Mouse (Mus musculus) lung, embryonic 14.5 days (tissue): Measurements from ENCODE around the gene Gfra1. TPM values are rescaled to one million over a fixed set of nuclear protein-coding genes. Genes with fewer than 3 reads are reported as not detected.

Experiments used
- ATAC-seq: fragments of 200-750 bp; cut with Nextera tagmentation; 2 replicates; pipeline ENCODE4 v1.8.0; 2017; ENCODE audit warnings: mild to moderate bottlenecking, moderate TSS enrichment, moderate library complexity; ENCODE audit not compliant: insufficient read depth
- DNase-seq: peaks from one replicate; pipeline ENCODE4 v3.0.0-alpha.2; 2015
- H3K27ac ChIP-seq: fragments of 300-500 bp; sonication (generic); 2 replicates; pipeline ENCODE4 v1.5.1; 2014; ENCODE audit warnings: low read depth, mild to moderate bottlenecking, moderate library complexity
- H3K27me3 ChIP-seq: fragments of 300-500 bp; sonication (generic); 2 replicates; pipeline ENCODE4 v1.6.1; 2014; ENCODE audit warnings: low read length, control low read depth; ENCODE audit not compliant: insufficient read depth
- H3K36me3 ChIP-seq: fragments of 300-500 bp; sonication (generic); 2 replicates; pipeline ENCODE4 v1.6.1; 2014; ENCODE audit warnings: control low read depth; ENCODE audit not compliant: insufficient read depth
- H3K4me1 ChIP-seq: fragments of 300-500 bp; sonication (generic); 2 replicates; pipeline ENCODE4 v1.6.1; 2014; ENCODE audit warnings: antibody characterized with exemption, control low read depth; ENCODE audit not compliant: insufficient read depth
- H3K4me2 ChIP-seq: fragments of 300-500 bp; sonication (generic); 2 replicates; pipeline ENCODE4 v1.6.1; 2014; ENCODE audit warnings: mild to moderate bottlenecking
- H3K4me3 ChIP-seq: fragments of 300-500 bp; sonication (generic); 2 replicates; pipeline ENCODE4 v1.5.1; 2014; ENCODE audit warnings: low read depth, low read length
- H3K9ac ChIP-seq: fragments of 300-500 bp; sonication (generic); 2 replicates; pipeline ENCODE4 v1.6.1; 2014
- H3K9me3 ChIP-seq: fragments of 300-500 bp; sonication (generic); 2 replicates; pipeline ENCODE4 v1.6.1; 2016; ENCODE audit warnings: low read depth, low read length, control low read depth
- CTCF ChIP-seq: IDR thresholded peaks from 2 replicates; pipeline ENCODE4 v1.5.1; 2016; ENCODE audit warnings: antibody characterized with exemption, low read depth
- WGBS: fragments of 180-500 bp; shearing (Covaris S2); extraction: QIAGEN DNeasy Blood & Tissue Kit; methylation state at CpG from one replicate; pipeline ENCODE4 v1.1.7; 2014; 5-methylcytosine and 5-hydroxymethylcytosine counted together
- polyA plus RNA-seq: library from polyadenylated mRNA; unstranded; fragments of >200 nt; fragmentation: Nextera tagmentation; extraction: Ambion mirVana; gene quantifications from 2 replicates; pipeline ENCODE4 v1.2.1, GENCODE M21; 2014

The Gfra1 gene
- polyA plus RNA-seq, 1 experiment from 2014 or later = 6.7 TPM

DNA sequence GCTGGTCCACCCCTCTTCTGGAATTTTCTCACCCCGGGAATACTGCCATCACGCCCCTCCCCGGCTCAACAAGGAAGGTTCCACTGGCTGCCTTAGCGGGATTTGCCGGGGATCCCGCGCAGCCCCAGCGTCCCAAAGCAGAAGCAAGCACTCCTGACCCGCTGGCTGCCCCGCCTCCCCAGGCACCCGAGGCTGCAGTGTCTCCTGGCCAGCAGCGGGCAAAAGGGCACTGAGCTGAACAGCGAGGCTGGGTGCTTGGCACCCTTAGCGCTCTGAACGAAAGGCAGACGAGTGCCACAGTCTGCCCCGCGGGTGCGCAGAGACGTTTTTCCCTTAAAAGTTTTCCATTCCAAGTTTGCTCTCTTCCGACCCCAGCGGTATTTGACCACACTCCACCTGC lies 2.1 kb downstream of the Gfra1 start:
- H3K9me3 ChIP-seq = no peaks in the 10 kb centered on the region
- ATAC-seq (0 out of 2 replicates have a peak, but pooled peaks have one; percentile 5), DNase-seq (peak; percentile 40)
- peak overlapping the region; percentile 38 for H3K9ac ChIP-seq
- H3K27me3 ChIP-seq = peaks cover 37% of the 10 kb centered on the region
- no peaks in the 10 kb centered on the region for H3K36me3 ChIP-seq
- H3K4me1 ChIP-seq = peaks cover 15% of the 10 kb centered on the region; the same call in 1 of the 2 replicates
- TF ChIP-seq CTCF = no peak
- H3K4me3 ChIP-seq = peak overlapping the region; percentile 49
- WGBS = under 1% methylated on average over 22 of the region's 22 CpGs
- H3K4me2 ChIP-seq = peak overlapping the region; percentile 96
- no peak overlapping the region for H3K27ac ChIP-seq

DNA sequence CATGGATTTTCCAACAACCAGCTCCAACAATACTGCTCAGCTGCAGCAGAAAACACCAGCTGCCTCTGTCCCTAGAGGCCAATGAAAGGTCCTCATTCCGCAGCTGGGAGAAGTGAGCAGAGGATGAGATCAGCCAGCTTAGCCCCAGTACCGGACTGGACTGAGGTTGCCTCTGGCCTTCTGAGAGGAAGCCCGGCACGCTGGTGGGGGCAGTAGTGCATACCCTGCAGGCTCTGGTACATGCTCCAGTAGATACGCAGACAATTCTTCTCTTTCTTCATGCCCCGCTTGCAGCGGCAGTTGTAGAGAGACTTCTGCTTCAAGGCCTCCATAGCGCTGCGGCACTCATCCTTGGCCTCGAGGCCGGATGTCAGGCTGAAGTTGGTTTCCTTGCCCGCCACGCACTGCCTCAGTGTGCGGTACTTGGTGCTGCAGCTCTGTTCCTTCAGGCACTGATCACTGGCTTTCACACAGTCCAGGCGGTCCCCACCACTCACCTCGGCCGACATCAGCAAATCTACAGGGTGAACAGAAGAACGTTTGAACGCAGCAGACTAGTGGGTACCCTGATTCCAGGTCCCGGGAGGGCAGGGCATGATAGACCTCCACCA lies 2.7 kb downstream of the Gfra1 start:
- Histone ChIP-seq H3K4me3 (peak overlapping the region; percentile 49), H3K4me2 (peak overlapping the region; percentile 96), H3K9ac (peak overlapping the region; percentile 38; the same call in 1 of the 2 replicates), H3K27ac (no peak overlapping the region), H3K4me1 (peaks cover 15% of the 10 kb centered on the region; the same call in 1 of the 2 replicates), H3K27me3 (peaks cover 37% of the 10 kb centered on the region), H3K9me3 (no peaks in the 10 kb centered on the region), H3K36me3 (no peaks in the 10 kb centered on the region)
- 0 out of 2 replicates have a peak, but pooled peaks have one; percentile 10 for ATAC-seq
- 10% methylated on average over 20 of the region's 20 CpGs for WGBS
- peak; percentile 20; the same call in 1 of the 2 replicates for TF ChIP-seq CTCF
- peak; percentile 34 for DNase-seq

DNA sequence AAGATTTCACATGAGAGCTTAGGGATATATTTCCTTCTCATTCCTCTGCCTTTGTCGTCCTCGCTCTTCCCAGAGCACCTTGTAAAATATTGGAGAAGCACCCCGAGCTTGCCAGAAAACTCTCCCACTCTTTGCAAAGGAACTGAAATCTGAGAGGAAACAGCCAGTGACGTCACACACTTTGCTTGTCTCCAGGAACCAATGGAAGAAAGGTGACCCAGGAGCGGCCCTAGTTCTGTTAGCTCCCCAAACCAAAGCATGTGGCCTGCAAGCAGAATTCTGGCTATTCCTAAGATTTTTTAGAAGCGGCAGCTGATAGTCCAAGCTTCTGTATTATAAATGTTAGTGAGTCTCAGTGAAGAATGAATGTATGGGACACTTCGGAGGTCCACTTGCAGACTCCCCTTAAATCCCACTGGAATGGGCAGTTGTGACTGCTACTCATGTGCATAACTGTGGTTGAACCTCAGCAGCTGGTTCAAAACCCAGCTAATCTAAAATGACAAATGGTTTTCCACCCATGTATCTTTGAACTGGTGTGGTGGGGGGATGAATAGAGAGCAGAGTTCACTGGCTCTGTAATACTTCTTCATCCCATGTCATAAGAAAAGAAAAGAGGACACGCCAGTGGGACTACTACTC lies 3.4 kb downstream of the Gfra1 start:
- no peak for ATAC-seq
- Histone ChIP-seq H3K4me3 (no peak overlapping the region), H3K4me2 (no peak overlapping the region), H3K27me3 (peaks cover 37% of the 10 kb centered on the region), H3K4me1 (peaks cover 15% of the 10 kb centered on the region; the same call in 1 of the 2 replicates), H3K9me3 (no peaks in the 10 kb centered on the region), H3K9ac (no peak overlapping the region), H3K36me3 (no peaks in the 10 kb centered on the region), H3K27ac (no peak overlapping the region)
- 44% methylated on average over 8 of the region's 8 CpGs for WGBS
- peak; percentile 66 for DNase-seq
- TF ChIP-seq CTCF = no peak

GRCm38 (mm10) chr19:58451323-58451722 lies 4.4 kb downstream of the Gfra1 start:
- no peak overlapping the region for H3K4me2 ChIP-seq
- H3K9ac ChIP-seq = no peak overlapping the region
- H3K9me3 ChIP-seq = no peaks in the 10 kb centered on the region
- H3K27me3 ChIP-seq = peaks cover 37% of the 10 kb centered on the region
- TF ChIP-seq CTCF = no peak
- ATAC-seq (no peak), DNase-seq (no peak)
- H3K4me3 ChIP-seq = no peak overlapping the region
- H3K27ac ChIP-seq = no peak overlapping the region
- H3K4me1 ChIP-seq = peaks cover 14% of the 10 kb centered on the region; the same call in 1 of the 2 replicates
- no peaks in the 10 kb centered on the region for H3K36me3 ChIP-seq
- WGBS = 42% methylated on average over 6 of the region's 6 CpGs

DNA sequence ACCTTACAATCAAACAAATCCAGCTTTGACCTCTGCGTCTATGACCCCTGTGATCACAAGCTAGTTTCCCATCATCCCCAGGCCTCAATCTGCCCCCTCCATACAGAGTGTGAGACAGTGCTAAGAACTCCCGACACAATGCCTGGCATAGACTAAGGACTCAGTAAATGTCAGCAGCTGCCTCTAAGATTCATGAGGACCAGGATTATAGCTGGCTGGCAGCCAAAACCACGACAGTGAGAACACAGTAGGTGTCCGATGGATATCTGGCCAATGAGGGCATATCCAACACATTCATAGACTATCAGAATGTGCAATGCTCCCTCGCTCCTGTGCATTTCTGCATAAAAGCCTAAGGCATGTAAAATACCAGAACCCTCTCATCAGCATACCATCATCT lies 5.0 kb downstream of the Gfra1 start:
- ATAC-seq (no peak), DNase-seq (peak; percentile 46)
- H3K9ac ChIP-seq = no peak overlapping the region
- peaks cover 10% of the 10 kb centered on the region; the same call in 1 of the 2 replicates for H3K4me1 ChIP-seq
- TF ChIP-seq CTCF = no peak
- H3K27me3 ChIP-seq = peaks cover 32% of the 10 kb centered on the region
- no peak overlapping the region for H3K27ac ChIP-seq
- WGBS = 33% methylated on average over 5 of the region's 5 CpGs
- no peaks in the 10 kb centered on the region for H3K36me3 ChIP-seq
- no peak overlapping the region for H3K4me2 ChIP-seq
- H3K9me3 ChIP-seq = no peaks in the 10 kb centered on the region
- H3K4me3 ChIP-seq = no peak overlapping the region

GRCm38 (mm10) chr19:58442785-58443732 lies 12.7 kb downstream of the Gfra1 start:
- no peaks in the 10 kb centered on the region for H3K27me3 ChIP-seq
- no peak overlapping the region for H3K9ac ChIP-seq
- TF ChIP-seq CTCF = no peak
- H3K4me2 ChIP-seq = no peak overlapping the region
- H3K27ac ChIP-seq = no peak overlapping the region
- WGBS = 73% methylated on average over 10 of the region's 10 CpGs
- ATAC-seq = no peak
- DNase-seq = no peak
- H3K4me3 ChIP-seq = no peak overlapping the region
- H3K36me3 ChIP-seq = no peaks in the 10 kb centered on the region
- no peaks in the 10 kb centered on the region for H3K9me3 ChIP-seq
- no peaks in the 10 kb centered on the region for H3K4me1 ChIP-seq
